Mouse (Mus musculus) kidney, embryonic 14.5 days (tissue): ENCODE measurements at regions not wholly inside any gene's neighbourhood (a gene's known extent, or its start where the extent isn't known, plus 50 kb on each side); places are given as distances from the start of the nearest gene placed in this dataset.
"Not testable (repeated sequence)": the region's sequence is repeated elsewhere in the genome, so short reads cannot be mapped to it uniquely, and the experiment has no call there.

Experiments
- ATAC-seq: fragments of 200-750 bp; cut with Nextera tagmentation; 2 replicates; pipeline ENCODE4 v1.8.0; 2017; ENCODE audit warnings: moderate number of reproducible peaks, mild to moderate bottlenecking, moderate TSS enrichment, moderate library complexity; ENCODE audit not compliant: low FRiP score, low TSS enrichment
- H3K27ac ChIP-seq: fragments of 300-500 bp; sonication (generic); 2 replicates; pipeline ENCODE4 v1.5.1; 2014; ENCODE audit warnings: low read depth, mild to moderate bottlenecking, low read length, moderate library complexity, mixed read lengths
- H3K27me3 ChIP-seq: fragments of 300-500 bp; sonication (generic); 2 replicates; pipeline ENCODE4 v1.6.1; 2014; ENCODE audit warnings: mild to moderate bottlenecking, low read length; ENCODE audit not compliant: control insufficient read depth, insufficient read depth
- H3K36me3 ChIP-seq: fragments of 300-500 bp; sonication (generic); 2 replicates; pipeline ENCODE4 v1.6.1; 2014; ENCODE audit warnings: low read length, mixed read lengths; ENCODE audit not compliant: control insufficient read depth, insufficient read depth
- H3K4me1 ChIP-seq: fragments of 300-500 bp; sonication (generic); 2 replicates; pipeline ENCODE4 v1.6.1; 2014; ENCODE audit warnings: low read length, mixed read lengths; ENCODE audit not compliant: control insufficient read depth, insufficient read depth
- H3K4me2 ChIP-seq: fragments of 300-500 bp; sonication (generic); replicated peaks from 2 replicates; pipeline ENCODE4 v1.6.1; 2014; ENCODE audit warnings: low read depth, mild to moderate bottlenecking, low read length
- H3K4me3 ChIP-seq: fragments of 300-500 bp; sonication (generic); 2 replicates; pipeline ENCODE4 v1.5.1; 2014; ENCODE audit warnings: mild to moderate bottlenecking, low read length
- H3K9ac ChIP-seq: fragments of 300-500 bp; sonication (generic); 2 replicates; pipeline ENCODE4 v1.6.1; 2014; ENCODE audit warnings: low read depth, mild to moderate bottlenecking, low read length, moderate library complexity
- H3K9me3 ChIP-seq: fragments of 300-500 bp; sonication (generic); 2 replicates; pipeline ENCODE4 v1.6.1; 2016; ENCODE audit warnings: low read length; ENCODE audit not compliant: control insufficient read depth
- WGBS: fragments of 180-500 bp; shearing (Covaris S2); extraction: QIAGEN DNeasy Blood & Tissue Kit; methylation state at CpG from one replicate; pipeline ENCODE4 v1.1.7; 2014; 5-methylcytosine and 5-hydroxymethylcytosine counted together

DNA sequence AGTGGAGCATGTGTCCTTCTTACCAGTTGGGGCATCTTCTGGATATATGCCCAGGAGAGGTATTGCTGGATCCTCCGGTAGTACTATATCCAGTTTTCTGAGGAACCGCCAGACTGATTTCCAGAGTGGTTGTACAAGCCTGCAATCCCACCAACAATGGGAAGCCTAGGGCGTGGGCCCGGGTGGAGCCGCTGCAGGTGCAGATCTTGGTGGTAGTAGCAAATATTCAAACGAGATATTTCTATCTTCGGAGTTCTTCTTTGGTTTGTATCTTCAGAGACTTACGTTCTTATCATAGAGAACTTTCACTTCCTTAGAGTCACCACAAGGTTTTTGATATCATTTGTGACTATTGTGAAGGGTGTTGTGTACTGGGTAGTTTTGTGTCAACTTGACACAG, 60.2 kb upstream of the Btbd35f28 start:
- not testable (repeated sequence) for H3K27me3 ChIP-seq, H3K9me3 ChIP-seq, H3K4me1 ChIP-seq, H3K9ac ChIP-seq, H3K36me3 ChIP-seq, H3K4me3 ChIP-seq, H3K27ac ChIP-seq, H3K4me2 ChIP-seq
- peak; percentile 72; the same call in 1 of the 2 replicates for ATAC-seq
- 95% methylated on average over 6 of the region's 8 CpGs for WGBS
